Mouse (Mus musculus) ES-CJ7 (cell line): Measurements from ENCODE around the gene Nxpe4.

ENCODE experiments used
- DNase-seq: peaks from one replicate; pipeline ENCODE4 v3.0.0; 2011; ENCODE audit warnings: low read depth, low spot score

The Nxpe4 gene

DNA sequence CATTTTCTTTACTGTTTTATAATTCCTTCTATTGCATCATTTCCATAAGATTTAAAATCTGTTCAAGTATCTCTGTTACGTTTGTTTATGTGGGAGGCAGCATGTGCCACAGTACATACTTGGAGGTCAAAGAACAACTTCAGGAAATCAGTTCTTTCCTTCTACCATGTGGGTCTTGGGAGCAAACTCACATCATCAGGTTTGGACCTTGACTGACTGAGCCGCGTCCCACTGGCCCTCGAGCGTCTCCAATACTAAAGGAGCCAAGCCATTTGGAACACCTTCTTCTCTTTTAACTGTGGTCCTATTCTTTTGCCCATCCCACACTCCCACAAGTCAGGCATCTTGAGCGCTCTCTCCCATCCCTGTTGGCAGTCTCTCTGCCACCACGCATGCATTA, 167.8 kb downstream of the Nxpe4 start:
- DNase-seq: no peak

- DNase-seq: no peak
Measured at GRCm38 (mm10) chr9:48338783-48339455, 177.1 kb downstream of the Nxpe4 start.

GRCm38 (mm10) chr9:48339563-48339962, 177.7 kb downstream of the Nxpe4 start:
- no peak for DNase-seq

DNA sequence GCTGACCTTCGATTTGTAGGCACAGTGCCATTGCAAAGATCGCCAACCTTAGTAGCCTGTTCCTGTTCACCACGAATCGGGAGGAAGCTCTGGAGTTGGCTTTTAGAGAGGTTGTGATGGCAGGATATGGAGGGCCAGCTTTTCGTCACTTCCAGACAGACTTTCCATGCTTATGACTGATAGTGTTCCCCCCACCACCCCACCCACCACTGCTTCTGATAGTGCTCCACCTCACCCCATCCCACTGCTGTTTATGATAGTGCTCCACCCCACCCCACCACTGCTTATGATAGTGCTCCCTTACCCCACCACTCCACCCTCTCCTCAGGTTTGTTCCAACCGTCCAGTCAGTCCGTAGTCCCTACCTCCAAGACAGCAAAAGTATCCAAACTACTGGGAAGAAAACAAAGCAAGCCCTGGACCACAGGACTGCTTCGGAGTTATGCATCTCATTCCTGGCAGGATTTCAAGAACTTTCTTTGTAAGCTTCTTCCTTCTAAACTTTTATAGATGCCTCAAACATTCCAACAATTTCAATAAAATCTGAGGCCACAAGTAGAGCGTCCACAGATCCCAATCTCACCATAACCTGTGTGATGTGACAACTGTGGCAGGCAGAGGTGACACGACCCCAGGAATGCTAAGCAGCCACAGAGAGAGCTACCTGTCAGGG, 179.0 kb downstream of the Nxpe4 start:
- DNase-seq: no peak

- DNase-seq: no peak
Measured at GRCm38 (mm10) chr9:48345456-48345855, 183.6 kb downstream of the Nxpe4 start.

DNA sequence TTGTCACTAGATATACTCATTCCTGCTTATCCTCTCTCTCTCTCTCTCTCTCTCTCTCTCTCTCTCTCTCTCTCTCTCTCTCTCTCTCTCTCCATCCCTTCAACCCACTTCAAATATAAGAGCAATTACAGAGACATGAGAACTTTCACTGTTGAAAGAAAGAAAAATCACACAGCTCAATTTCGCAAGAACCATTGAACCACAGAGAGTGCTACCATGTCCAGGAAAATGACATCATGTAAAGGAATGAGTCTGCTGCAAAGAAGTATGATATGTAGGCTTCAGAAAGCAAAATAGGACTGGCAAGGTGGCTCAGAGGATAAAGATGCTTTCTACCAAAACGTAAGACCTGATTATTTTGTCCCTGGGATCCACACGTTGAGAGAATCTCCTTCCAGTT, 184.0 kb downstream of the Nxpe4 start:
- no peak for DNase-seq

DNA sequence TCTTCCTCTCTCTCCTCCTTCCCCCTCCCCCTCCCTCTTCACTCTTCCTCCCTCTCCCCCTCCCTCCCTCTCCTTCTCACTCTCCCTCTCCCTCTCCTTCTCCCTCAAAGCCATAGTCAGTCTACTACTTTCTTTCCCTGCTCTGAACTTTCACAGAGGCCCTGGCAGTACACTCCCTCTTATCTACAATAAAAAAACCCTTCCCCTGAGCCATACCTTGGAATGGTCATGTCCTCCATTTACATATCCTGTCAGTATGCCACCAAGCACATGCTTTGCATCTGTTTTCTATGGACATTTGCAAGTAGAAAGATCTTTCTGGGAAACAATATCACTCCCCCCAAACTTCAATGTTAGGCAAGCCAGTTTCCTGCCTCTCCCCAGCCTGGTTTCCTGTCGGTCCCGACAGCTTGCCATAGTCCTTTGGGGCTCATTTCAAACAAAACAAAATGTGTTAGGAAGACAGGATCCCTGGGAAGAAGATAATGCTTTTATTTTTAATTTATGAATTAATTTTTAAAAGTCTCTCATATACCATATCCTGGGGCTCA, 191.4 kb downstream of the Nxpe4 start, which contains the start of gene Nxpe2:
Nxpe2 (minus strand) TSS at position 307 of the 551 bp plus-strand sequence.
- DNase-seq: no peak

DNA sequence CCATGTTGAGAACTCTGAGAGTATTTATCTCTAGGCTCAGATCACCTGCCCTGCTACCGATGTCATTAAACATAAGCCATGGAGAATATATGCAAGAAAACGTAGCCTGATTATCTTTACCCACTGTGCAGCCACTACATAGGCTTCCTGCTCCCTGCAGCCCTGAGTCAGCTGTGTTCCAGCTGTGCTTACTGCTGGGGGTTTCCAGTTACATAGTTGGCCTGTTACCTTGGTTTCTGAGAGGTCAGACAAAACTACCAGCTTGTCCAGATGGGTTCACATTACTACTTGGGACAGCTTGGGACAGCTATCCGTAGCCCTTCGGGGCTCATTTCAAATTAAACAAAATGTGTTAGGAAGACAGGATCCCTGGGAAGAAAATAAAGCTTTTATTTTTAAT, 192.3 kb downstream of the Nxpe4 start:
- DNase-seq: no peak

GRCm38 (mm10) chr9:48354793-48355192, 193.0 kb downstream of the Nxpe4 start:
- DNase-seq: peak; percentile 72

DNA sequence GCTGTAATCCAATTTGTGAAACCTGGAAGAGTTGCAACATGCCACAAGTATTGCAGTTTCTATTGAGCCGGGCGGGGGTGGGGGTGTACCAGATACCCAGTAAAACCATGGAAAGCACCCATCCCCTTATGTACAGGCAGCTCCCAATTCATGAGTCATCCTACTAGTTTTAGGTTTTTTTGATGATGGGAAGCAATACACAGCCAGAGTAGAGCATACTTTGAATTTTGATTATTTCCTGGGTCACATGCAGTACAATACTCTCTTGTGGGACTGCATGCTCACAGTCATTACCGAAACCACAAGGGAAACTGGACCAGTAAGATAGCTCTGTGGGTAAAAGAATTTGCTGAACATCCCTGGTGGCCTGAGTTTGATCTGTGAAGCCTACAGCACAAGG, 195.3 kb downstream of the Nxpe4 start:
- no peak for DNase-seq

DNA sequence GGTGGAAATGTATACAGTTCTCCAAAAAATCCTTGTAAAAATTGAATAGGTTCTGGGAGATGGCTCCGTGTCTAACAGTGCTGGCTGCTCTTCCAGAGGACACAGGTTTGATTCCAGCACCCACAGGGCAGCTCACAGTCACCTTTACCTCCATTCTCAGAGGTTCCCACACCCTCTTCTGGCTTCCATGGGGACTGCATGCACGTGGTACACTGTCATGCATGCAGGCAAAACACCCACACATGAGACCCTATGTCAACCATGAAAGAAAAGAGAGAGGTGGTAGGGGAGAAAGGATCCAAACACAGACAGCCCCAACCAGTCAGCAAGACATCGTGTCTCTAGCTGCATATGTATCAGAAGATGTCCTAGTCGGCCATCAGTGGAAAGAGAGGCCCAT, 199.0 kb downstream of the Nxpe4 start:
- DNase-seq: peak; percentile 12

DNA sequence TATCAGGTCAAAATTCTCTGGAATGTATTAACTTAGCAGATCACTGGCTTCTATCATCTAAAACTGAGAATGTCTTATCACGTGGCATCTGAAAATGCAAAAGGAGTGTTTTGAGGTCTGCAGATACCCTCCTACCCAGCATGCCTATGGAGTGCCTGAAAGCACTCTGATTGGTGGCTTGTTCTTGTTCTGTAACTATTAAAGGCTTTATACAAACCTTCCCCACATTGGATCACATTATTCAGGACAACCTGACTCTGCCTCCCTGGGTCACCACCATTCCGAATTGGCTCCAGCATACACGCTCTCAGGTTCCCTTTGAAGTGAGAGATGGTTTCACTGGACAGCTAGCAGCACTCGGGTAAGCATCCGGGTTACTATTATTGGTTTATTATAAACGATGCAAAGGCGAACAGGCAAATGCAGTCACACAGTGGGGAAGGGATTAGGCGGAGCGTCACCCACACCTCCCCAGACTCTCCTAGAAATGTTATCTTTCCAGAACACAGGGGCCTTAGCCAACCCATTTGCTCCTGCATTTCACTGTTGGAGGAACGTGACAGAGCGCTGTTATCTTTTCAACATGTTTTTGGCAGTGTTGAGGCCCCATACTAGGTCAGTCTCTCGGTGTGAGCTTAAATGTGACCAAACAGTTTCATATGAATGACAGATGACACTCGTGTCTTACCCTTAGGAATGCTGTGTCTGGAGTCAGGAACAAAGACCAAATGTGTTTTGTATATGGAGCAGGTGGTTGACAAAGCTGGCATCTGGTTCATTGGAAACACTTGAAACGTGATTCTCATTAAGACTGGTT, 200.2 kb downstream of the Nxpe4 start:
- no peak for DNase-seq

DNA sequence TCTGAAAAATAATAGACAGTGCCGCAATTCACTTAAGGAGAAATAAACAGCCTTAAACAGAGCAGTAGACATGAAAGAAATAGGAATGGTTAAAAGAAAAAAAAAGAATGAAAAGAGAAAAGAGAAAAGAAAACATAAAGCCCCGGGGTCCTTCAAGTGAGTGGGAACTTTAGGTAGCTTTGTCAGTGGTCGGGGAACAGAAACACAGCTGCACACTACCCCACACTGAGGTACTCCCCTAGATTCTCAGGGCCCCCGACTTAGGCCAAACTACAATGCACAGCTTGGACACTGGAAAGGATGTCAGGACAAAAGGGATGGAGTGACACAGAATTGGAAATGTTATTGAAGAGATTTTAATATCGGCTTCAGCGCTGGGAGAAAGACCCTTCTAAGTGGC, 200.9 kb downstream of the Nxpe4 start:
- no peak for DNase-seq

GRCm38 (mm10) chr9:48373232-48373878, 211.5 kb downstream of the Nxpe4 start:
- no peak for DNase-seq

GRCm38 (mm10) chr9:48374357-48374756, 212.5 kb downstream of the Nxpe4 start:
- no peak for DNase-seq

DNA sequence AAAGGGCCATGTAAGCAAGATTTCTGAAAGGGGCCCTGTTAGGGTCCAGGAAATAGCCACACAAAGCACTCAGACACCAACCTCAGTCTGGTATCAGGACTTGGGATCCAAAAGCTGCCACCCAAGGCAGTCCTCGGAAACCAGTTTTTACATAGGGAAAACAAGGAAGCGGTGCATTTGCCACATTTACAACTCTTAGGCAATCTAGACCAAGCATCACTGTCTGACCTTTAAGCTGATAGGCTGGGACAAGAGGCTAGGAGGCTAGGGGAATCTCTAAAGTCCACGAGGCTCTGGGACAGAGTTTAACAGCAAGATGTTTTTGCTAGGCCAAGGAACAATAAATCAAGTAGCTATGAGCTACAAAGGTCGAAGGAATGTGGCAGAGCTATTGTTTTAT, 226.6 kb downstream of the Nxpe4 start:
- peak; percentile 10 for DNase-seq

DNA sequence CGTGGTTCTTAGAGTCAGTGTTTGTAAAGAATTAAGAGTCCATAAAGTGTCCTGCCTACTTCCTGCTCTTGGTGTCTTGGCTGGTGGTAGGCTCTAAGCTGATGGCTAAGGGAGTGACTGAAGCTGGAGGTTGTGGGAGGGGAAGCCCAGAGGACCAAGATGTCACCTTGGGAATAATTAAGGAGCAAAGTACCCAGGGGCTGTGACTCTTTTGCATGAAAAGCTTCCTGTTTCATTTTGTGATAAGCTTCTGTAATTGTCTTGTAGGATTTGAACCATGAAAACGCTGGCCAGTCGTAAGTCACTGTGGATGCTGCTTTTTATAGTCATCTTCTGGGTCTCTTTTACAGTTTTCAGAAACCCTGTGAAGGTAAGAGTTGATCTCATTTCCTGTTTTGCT, 228.2 kb downstream of the Nxpe4 start:
- no peak for DNase-seq

DNA sequence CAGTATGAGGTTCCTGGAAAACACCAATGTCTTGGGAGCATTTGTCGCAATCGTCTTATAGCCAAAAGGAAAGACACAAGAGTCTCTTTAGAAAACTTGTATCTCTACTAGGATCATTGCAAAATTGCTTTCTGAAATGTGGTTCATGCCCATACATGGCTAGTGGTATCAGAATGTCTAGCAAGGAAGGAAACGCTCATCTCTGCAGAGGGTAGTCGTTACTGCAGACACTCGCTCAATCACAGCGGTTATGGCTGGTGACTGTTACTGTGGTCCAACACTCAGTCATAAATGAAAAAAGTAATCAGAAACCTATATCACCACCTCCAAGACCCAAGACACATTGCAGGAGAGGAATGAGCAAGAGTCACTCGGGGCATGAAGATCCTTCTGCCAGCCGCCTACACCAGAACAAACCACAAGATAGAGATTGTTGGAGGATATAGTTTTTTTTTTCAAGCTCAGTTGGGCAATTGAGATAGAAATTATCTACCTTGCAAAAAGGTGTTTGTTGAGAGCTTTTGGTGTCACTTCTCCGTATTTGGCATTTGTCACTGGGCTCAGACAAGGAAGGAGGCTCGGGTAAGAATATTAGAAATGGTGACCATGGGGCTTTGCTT, 241.9 kb downstream of the Nxpe4 start:
- no peak for DNase-seq

- no peak for DNase-seq
Measured at GRCm38 (mm10) chr9:48404687-48405086, 242.9 kb downstream of the Nxpe4 start.

DNA sequence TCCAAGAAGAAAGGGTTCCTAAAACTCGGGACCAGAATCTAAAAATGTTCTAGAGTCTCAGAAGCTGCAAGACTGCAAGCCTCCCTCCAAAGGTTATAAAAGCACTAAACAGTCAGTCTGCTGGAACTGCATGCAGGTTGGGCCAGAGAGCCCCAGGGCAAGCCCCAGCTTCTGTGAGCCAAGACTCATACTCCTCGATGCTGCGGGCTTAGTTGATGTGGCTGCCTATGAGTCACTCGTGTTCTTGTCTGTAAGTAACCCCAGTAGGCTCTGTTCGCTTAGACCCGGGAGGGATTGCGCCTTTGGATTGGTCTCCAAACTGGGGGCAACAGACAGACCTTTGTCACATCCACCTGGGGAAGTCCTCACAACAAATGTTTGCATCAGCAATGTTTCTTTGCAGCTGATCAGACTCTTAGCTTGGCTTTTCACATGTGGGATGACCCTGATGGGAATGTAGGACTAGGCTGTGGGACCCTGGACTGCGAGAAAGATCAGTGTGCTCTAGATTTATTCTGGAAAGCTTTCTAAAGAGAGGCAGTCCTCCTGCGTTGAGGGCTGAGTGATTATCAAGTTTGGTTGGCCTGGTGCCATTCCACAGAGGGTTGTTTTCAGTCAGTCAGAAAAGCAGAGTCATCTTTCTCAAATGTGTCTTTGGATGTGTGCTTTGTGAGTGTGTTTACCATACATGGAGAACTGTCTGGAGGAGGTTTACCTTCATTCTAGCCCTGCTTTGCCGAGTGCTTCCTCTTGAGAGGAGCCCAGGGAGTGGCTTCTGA, 245.9 kb downstream of the Nxpe4 start:
- no peak for DNase-seq
